Mouse (Mus musculus) MEL (cell line): Measurements from ENCODE around the gene Nek8. TPM values are rescaled to one million over a fixed set of nuclear protein-coding genes. Genes with fewer than 3 reads are reported as not detected.

Source experiments
- DNase-seq: peaks from one replicate; pipeline ENCODE4 v3.0.0; 2011; ENCODE audit warnings: low read depth, low spot score
- H3K27ac ChIP-seq: 2 replicates; pipeline ENCODE4 v1.5.1; 2012; ENCODE audit warnings: low read depth, mild to moderate bottlenecking, control low read depth, low read length, moderate library complexity; ENCODE audit not compliant: control insufficient read depth
- H3K27me3 ChIP-seq, 2 experiments: fragments of 150-350 bp in 1 of 2; sonication (generic) in 1 of 2; 2 replicates each; pipeline ENCODE4 v1.6.1; 2012; ENCODE audit warnings: low read length in 2 of 2, mild to moderate bottlenecking in 2 of 2, improper control_type of control experiment in 1 of 2, moderate library complexity in 1 of 2; ENCODE audit not compliant: insufficient read depth in 2 of 2, control insufficient read depth in 1 of 2
- H3K36me3 ChIP-seq, 2 experiments: 2 replicates each; pipeline ENCODE4 v1.6.1; 2012 to 2014; ENCODE audit warnings: low read length in 2 of 2, improper control_type of control experiment in 1 of 2, inconsistent platforms in 1 of 2, mild to moderate bottlenecking in 1 of 2; ENCODE audit not compliant: insufficient read depth in 2 of 2, control insufficient read depth in 1 of 2
- H3K4me1 ChIP-seq, 2 experiments: fragments of 150-350 bp in 1 of 2; sonication (generic) in 1 of 2; 2 replicates each; pipeline ENCODE4 v1.6.1; 2012; ENCODE audit warnings: low read length in 2 of 2, improper control_type of control experiment in 1 of 2, mild to moderate bottlenecking in 1 of 2; ENCODE audit not compliant: insufficient read depth in 2 of 2, control insufficient read depth in 1 of 2
- H3K4me3 ChIP-seq, 2 experiments: fragments of 150-350 bp in 1 of 2; sonication (generic) in 1 of 2; 2 replicates each; pipeline ENCODE4 v1.5.1; 2012; ENCODE audit warnings: low read depth in 2 of 2, low read length in 2 of 2, mild to moderate bottlenecking in 2 of 2, moderate library complexity in 2 of 2, control low read depth in 1 of 2, improper control_type of control experiment in 1 of 2; ENCODE audit not compliant: control insufficient read depth in 1 of 2, insufficient read depth in 1 of 2
- H3K79me2 ChIP-seq: 2 replicates; pipeline ENCODE4 v1.6.1; 2012; ENCODE audit warnings: mild to moderate bottlenecking, low read length, moderate library complexity; ENCODE audit not compliant: control insufficient read depth, poor library complexity, insufficient read depth
- H3K9ac ChIP-seq: 2 replicates; pipeline ENCODE4 v1.6.1; 2012; ENCODE audit warnings: low read depth, mild to moderate bottlenecking, control low read depth, low read length, moderate library complexity; ENCODE audit not compliant: control insufficient read depth, poor library complexity, severe bottlenecking
- H3K9me3 ChIP-seq: fragments of 150-350 bp; sonication (generic); replicated peaks from 2 replicates; pipeline ENCODE4 v1.6.1; 2012; ENCODE audit warnings: mild to moderate bottlenecking, low read length, improper control_type of control experiment, moderate library complexity; ENCODE audit not compliant: insufficient read depth
- CHD2 ChIP-seq: IDR thresholded peaks from 2 replicates; pipeline ENCODE4 v1.6.1; 2011; ENCODE audit warnings: low read length, improper control_type of control experiment
- EP300 ChIP-seq, 2 experiments: IDR thresholded peaks; 2 replicates each; pipeline ENCODE4 v1.6.1; 2011; ENCODE audit warnings: improper control_type of control experiment in 2 of 2, low read length in 2 of 2, low read depth in 1 of 2, mild to moderate bottlenecking in 1 of 2
- GATA1 ChIP-seq: IDR thresholded peaks from 2 replicates; pipeline ENCODE4 v1.6.1; 2011; ENCODE audit warnings: low read depth, low read length, improper control_type of control experiment
- HCFC1 ChIP-seq: IDR thresholded peaks from 2 replicates; pipeline ENCODE4 v1.6.1; 2012; ENCODE audit warnings: low read depth, mild to moderate bottlenecking, inconsistent platforms, low read length, improper control_type of control experiment, moderate library complexity
- JUND ChIP-seq: IDR thresholded peaks from 2 replicates; pipeline ENCODE4 v1.6.1; 2011; ENCODE audit warnings: low read depth, mild to moderate bottlenecking, improper control_type of control experiment, low read length
- MYB ChIP-seq: IDR thresholded peaks from 2 replicates; pipeline ENCODE4 v1.6.1; 2011; ENCODE audit warnings: mild to moderate bottlenecking, low read depth, low read length, improper control_type of control experiment
- MYC ChIP-seq: IDR thresholded peaks from 2 replicates; pipeline ENCODE4 v1.6.1; 2011; ENCODE audit warnings: low read depth, mild to moderate bottlenecking, low read length, improper control_type of control experiment, moderate library complexity
- NELFE ChIP-seq: IDR thresholded peaks from 2 replicates; pipeline ENCODE4 v1.6.1; 2011; ENCODE audit warnings: low read depth, low read length, improper control_type of control experiment
- TAL1 ChIP-seq: IDR thresholded peaks from 2 replicates; pipeline ENCODE4 v1.6.1; 2012; ENCODE audit warnings: mild to moderate bottlenecking, inconsistent platforms, low read length, moderate library complexity, mixed read lengths
- polyA plus RNA-seq, 2 experiments: library from polyadenylated mRNA; stranded (reverse) in 1 of 2; unstranded in 1 of 2; fragments of >175 nt in 1 of 2; fragments of >200 nt in 1 of 2; gene quantifications; 2 replicates each; pipeline versions ENCODE4 v1.2.1 to v1.2.4; 2012; ENCODE audit warnings: low replicate concordance in 2 of 2, low read depth in 1 of 2; ENCODE audit not compliant: insufficient read length in 2 of 2, insufficient read depth in 1 of 2, missing spikeins in 1 of 2
- total RNA-seq: library from RNA; depleted of rRNA; stranded (reverse); fragments of 300-350 nt; gene quantifications from 2 replicates; pipeline ENCODE4 v1.2.3, GENCODE M21; 2012

The Nek8 gene
- total and polyA plus RNA-seq, 3 experiments, result 7.5 to 10.1 TPM; not detected in 1

DNA sequence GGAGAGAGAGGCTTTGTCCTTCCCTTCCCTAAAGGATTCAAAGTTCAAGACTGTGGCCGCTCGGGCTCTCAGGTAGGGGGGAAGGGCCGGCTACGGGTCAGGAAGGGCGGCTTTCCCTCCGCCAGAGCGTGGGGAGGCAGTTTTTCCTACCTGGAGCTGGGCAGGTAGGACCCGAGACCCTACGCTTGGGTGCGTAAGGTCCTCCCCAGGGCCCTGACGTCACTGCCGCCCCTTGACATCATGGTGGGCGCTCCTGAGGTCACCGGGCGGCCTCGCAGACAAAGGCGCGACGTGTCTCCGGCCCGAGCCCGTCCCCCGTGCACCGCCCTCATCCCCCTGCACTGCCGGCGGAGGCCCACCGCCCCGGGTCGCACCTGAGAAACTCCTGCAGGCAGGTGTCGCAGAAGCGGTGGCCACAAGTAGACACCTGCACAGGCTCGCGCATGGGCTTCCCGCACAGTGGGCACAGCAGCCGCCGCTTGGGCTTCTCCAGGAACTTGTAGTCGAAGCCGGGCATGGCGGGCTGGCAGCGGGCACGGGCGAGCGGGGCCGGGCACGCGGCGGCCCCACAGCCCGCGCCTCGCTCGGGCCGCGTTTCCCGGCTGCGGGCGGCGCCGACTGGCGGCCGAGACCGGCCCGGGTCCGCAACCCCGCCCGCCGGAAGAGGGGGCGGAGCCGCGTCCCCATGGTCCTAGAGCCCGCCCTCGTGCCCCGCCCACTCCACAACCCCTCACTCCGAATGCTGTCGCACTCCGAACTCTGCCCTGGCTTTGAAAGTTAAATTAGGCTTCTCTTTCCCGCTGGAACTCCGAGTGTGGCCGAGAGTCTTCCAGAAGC lies 11.3 kb downstream of the Nek8 start, which contains the start of gene Traf4 (continued):
- TF ChIP-seq EP300 (IDR thresholded peaks at IDR 0.05; ENCODE audit: low read depth in 1 of 2, low read length in 2 of 2), result no peak; a peak in 1 of 4 replicates
- TF ChIP-seq GATA1, result no peak
- TF ChIP-seq NELFE, result peak; percentile 80
- no peak for TF ChIP-seq MYB
- TF ChIP-seq HCFC1, result peak; percentile 70

- peaks cover 13% of the 10 kb centered on the region for H3K79me2 ChIP-seq
- peak overlapping the region; percentile 87 to 92 for H3K4me3 ChIP-seq
- H3K27me3 ChIP-seq, result no peaks in the 10 kb centered on the region
- DNase-seq, result peak; percentile 45
- TF ChIP-seq TAL1 (no peak), CHD2 (no peak)
- no peaks in the 10 kb centered on the region for H3K9me3 ChIP-seq
- H3K9ac ChIP-seq, result peak overlapping the region; percentile 89
- peaks cover 20 to 37% of the 10 kb centered on the region in 2 experiments for H3K4me1 ChIP-seq
- no peak overlapping the region for H3K27ac ChIP-seq
- H3K36me3 ChIP-seq, result peaks cover 0 to 23% of the 10 kb centered on the region in 2 experiments; a peak in 2 of 4 replicates
These were observed 11.9 kb downstream of the Nek8 start for GRCm38 (mm10) chr11:78164604-78164923.

GRCm38 (mm10) chr11:78163681-78164603 lies 12.5 kb downstream of the Nek8 start:
- no peak for TF ChIP-seq JUND
- 0 out of 2 replicates have a peak, but pooled peaks have one; percentile 18 for TF ChIP-seq MYC
- H3K27me3 ChIP-seq, result no peaks in the 10 kb centered on the region
- H3K9me3 ChIP-seq, result no peaks in the 10 kb centered on the region
- H3K4me3 ChIP-seq, result peak overlapping the region; percentile 87 to 92
- peaks cover 20 to 34% of the 10 kb centered on the region in 2 experiments for H3K4me1 ChIP-seq
- H3K9ac ChIP-seq, result peak overlapping the region; percentile 89
- DNase-seq, result peak; percentile 53
- no peak overlapping the region for H3K27ac ChIP-seq
- H3K79me2 ChIP-seq, result peaks cover 13% of the 10 kb centered on the region
- H3K36me3 ChIP-seq, result peaks cover 0 to 23% of the 10 kb centered on the region in 2 experiments; a peak in 2 of 4 replicates
